Mouse (Mus musculus) CD4-positive, CD25-positive, alpha-beta regulatory T cell, adult 2 months (primary cell): ENCODE results near the gene Syngr2.
"Not testable (repeated sequence)": the region's sequence is repeated elsewhere in the genome, so short reads cannot be mapped to it uniquely, and the experiment has no call there.

Experiments used
- DNase-seq: peaks from one replicate; pipeline ENCODE4 v3.0.0-alpha.2; 2012; ENCODE audit warnings: low read depth, low spot score

The Syngr2 gene

GRCm38 (mm10) chr11:117780582-117781111 lies 28.8 kb upstream of the Syngr2 start:
- DNase-seq: peak; percentile 98

DNA sequence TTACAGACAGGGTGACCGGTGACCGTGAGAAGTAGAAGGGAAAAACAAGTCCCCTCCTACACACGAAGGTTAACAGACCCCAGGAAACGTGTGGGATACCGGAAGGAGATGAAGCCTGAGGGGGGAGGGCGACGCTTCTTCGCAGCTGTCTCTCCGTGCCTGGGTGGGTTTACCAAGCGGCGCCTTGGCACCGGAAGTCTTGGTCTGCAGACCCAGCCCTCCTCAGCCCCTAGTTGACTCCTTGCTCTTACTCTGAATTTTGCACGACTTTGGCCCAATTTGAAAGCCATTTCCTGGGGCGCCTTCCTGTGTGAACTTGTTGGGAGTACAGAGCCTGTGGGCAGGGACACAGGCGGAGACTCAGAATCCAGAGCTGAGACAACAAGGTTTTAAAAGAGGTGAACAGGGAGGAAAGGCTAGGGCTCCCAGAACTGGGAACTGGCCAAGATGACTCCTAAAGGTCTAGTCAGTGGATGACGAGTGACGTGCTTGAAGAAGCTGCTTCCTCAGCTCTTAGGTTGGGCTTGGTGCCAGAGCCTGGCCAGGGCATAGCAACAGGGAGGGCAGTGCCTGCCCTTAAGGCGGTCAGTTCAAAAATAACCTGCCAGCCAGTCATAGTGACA lies 28.2 kb upstream of the Syngr2 start:
- DNase-seq: peak; percentile 78

GRCm38 (mm10) chr11:117781993-117782704 lies 27.3 kb upstream of the Syngr2 start, which contains the start of the genes Tmc8 and Tmc6:
Gene Tmc8 (plus strand): TSS chr11:117782076.
Gene Tmc6 (minus strand): TSS chr11:117782198.
- DNase-seq: peak; percentile 91

DNA sequence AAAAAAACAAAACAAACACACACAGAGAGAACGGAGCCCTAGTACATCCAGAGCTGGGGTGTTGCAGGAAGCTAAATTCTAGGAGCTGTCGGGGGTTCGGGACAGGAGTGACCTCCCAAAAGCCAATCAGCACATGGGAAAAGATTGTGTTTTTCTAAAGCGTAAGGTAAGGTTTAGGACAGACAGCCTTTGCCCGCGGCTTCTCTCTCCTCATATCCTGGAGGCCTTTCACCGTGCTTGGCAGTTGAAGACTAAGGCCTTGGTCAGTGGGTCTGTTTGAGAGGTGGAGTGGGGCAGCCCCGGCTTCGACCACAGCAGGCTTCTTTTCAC lies 26.8 kb upstream of the Syngr2 start:
- no peak for DNase-seq

- peak; percentile 81 for DNase-seq
Observed at GRCm38 (mm10) chr11:117783089-117783488, 26.4 kb upstream of the Syngr2 start.

- peak; percentile 46 for DNase-seq
Observed at GRCm38 (mm10) chr11:117783683-117784309, 25.7 kb upstream of the Syngr2 start.

- peak; percentile 87 for DNase-seq
Observed at GRCm38 (mm10) chr11:117786294-117786693, 23.2 kb upstream of the Syngr2 start.

- not testable (repeated sequence) for DNase-seq
Observed at GRCm38 (mm10) chr11:117788481-117788880, 21.0 kb upstream of the Syngr2 start.

- DNase-seq: peak; percentile 82
Observed at GRCm38 (mm10) chr11:117790286-117790685, 19.2 kb upstream of the Syngr2 start.

- peak; percentile 43 for DNase-seq
Observed at GRCm38 (mm10) chr11:117790703-117791440, 18.6 kb upstream of the Syngr2 start.

DNA sequence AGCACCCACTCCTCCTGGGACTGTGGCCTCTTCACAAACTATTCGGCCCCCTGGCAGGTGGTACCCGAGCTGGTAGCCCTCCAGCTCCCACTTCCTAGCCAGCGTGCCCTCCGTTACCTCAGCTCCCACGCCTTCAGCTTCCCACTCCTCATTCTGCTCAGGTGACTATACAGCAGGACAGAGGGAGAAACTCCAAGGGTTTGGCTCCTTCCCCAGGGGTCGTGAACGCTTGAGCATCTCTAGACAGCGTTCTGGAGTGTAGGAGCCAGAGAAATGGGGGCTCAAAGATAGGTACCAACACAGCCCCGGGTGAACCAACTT lies 18.1 kb upstream of the Syngr2 start:
- no peak for DNase-seq

DNA sequence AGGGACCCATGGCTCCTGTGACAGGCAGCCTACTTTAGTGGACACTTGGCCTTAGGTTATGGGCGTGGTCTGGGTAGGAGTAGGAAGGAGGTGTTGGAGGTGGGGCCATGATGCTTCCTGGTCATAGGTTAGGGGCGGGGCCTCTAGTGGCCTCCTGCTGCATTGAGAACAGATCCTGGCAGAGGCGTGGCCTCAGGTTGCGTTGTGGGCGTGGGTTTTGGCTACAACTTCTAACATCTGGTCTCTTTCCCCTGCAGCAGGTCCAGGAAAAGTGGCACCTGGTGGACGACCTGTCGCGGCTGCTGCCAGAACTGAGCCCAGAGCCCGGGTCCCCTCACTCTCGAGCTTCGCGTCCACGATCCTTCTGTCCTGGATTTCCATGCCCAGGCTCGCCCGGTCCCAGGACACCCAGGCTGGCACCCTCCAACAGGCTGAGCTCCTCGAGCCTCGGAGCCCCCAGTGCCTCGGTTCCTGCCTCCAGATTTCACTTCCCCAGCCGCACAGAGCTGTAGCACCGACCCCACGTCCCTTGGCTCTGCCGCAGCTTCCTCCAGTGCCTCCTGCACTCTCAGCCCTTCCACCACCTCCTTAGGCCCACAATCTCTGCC lies 17.1 kb upstream of the Syngr2 start:
- DNase-seq: peak; percentile 54

DNA sequence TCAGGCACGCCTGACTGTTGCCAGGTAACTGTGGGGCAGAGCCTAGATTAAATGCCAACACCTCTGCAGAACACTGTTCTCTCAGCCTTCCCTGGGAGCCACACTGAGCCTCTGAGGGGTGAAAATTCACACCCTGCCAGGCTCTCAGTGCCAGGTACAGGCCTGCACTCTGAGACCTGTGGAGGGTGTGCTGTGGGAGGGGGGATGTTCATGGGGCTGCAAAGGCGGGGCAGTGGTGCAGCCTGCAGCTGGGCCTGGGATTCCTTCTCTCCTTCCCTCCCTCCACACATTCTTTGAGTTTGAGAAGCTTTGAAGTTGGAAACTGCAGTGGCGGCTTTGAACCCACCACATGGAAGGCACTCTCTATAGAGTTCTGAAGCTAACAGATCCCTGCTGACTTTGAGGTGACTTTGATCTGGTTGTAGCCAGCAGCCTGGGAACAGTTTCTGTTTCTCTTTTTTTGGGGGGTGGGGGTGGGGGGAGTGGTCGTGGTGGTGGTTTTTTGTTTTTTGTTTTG lies 15.4 kb upstream of the Syngr2 start:
- peak; percentile 40 for DNase-seq

DNA sequence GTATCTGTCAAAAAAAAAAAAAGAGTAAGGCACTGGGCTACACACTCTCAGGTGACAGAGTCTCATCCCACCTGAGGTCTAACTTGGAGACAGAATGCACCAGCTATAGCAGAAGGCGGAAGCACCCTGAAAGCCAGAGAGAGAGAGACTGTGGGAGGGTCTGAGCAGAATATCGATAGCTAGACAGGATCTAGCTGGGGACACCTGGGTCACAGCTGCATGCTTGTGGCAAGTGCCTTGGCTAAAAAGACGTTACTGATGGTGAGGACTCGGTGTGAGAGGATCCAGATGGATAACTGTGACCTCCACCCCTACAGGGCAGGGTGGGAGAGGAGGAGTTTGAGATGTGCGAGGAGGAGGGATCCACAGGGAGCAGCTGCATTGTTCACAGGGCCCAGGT lies 12.5 kb upstream of the Syngr2 start:
- DNase-seq: no peak

GRCm38 (mm10) chr11:117797511-117798159 lies 11.8 kb upstream of the Syngr2 start, which contains the start of gene 6030468B19Rik:
Gene 6030468B19Rik (plus strand): TSS chr11:117797660.
- DNase-seq: no peak

GRCm38 (mm10) chr11:117798160-117798541 lies 11.3 kb upstream of the Syngr2 start:
- DNase-seq: peak; percentile 55

DNA sequence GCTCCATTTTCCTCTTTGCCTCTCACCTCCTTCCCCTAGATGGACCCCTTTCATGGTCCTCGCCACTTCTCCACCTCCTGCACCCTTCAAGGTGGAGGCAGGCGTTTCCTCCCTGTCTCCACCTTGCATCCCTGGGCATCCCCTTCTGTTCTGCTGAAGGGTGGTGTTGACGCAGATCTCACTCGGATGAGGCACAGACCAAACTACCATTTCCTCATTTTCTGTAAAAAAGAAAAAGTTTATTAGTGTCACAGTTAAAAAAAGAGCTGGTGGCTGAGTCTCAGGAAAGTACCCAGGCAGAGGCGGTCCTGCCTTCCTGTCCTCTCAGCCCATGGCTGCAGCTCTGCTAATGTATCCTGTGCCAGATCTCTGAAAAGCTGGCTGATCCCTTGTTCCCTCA lies 10.3 kb upstream of the Syngr2 start:
- DNase-seq: peak; percentile 66

- DNase-seq: no peak
Observed at GRCm38 (mm10) chr11:117800038-117800437, 9.4 kb upstream of the Syngr2 start.

GRCm38 (mm10) chr11:117801650-117802049 lies 7.8 kb upstream of the Syngr2 start:
- no peak for DNase-seq

DNA sequence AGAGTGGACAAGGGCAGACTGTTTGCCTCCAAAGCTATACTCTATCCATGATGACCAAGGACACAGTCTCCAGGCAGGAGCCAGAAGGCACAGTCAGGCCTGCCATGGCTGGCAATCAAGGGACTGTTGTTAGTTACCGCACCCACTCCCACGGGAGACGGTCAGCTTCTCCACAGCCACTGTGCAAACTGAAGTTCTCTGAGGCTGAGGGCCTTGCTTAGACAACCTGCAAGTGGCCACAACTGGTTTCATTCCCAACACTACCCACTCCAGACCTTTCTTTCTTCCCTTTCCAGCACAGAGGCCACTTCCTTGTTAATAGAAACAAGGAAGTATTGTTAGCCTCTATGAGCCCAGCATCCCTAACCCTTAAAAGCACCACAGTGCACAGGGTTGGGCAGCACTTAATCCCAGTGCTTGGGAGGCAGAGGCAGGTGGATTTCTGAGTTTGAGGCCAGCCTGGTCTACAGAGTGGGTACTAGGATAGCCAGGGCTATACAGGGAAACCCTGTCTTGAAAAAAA lies 6.2 kb upstream of the Syngr2 start:
- DNase-seq: no peak

DNA sequence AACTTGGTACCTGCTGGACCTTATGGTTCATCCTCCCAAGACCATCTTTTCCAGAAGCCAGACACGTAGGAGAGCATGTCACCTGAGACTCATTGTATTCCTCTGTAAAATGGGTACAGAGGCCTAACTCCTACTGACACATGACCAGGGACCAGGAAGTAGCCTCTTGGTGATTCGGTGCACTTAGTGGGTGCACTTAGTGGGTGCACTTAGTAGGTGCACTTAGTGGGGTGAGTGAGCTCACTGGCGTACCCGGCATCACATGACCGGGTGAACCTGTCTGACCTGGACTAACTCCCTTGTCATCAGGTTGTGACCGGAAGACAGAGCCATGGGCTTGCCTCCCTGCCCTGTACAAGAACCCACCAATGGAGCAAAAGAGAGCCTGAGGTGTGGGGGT lies 2.7 kb upstream of the Syngr2 start:
- no peak for DNase-seq
